Mouse (Mus musculus): ENCODE measurements around the gene Obp2a. TPM values are rescaled to one million over a fixed set of nuclear protein-coding genes. Genes with fewer than 3 reads are reported as not detected.
"Not testable (repeated sequence)": the region's sequence is repeated elsewhere in the genome, so short reads cannot be mapped to it uniquely, and the experiment has no call there.

Obp2a gene
- polyA plus RNA-seq, 1 experiment from 2014 or later, result not detected

- under 1% methylated on average over 78 of the region's 78 CpGs for WGBS
- Histone ChIP-seq H3K4me1 (replicated peaks; ENCODE audit: control insufficient read depth, insufficient read depth, low read length) (0 out of 2 replicates have a peak, but pooled peaks cover 5% of the 10 kb centered on the region), H3K36me3 (ENCODE audit: control insufficient read depth, insufficient read depth) (no peaks in the 10 kb centered on the region), H3K27me3 (replicated peaks; ENCODE audit: control insufficient read depth, insufficient read depth, low read length) (no peaks in the 10 kb centered on the region), H3K9me3 (ENCODE audit: control insufficient read depth) (no peaks in the 10 kb centered on the region), H3K4me2 (replicated peaks; ENCODE audit: low read depth) (peak within 1 kb of the TSS; percentile 91), H3K27ac (ENCODE audit: low read depth, low read length) (peak within 1 kb of the TSS; percentile 22; the same call in 1 of the 2 replicates), H3K4me3 (ENCODE audit: low read depth, low read length) (peak within 1 kb of the TSS; percentile 57), H3K9ac (ENCODE audit: low read depth, low read length) (peak within 1 kb of the TSS; percentile 52)
- TF ChIP-seq CTCF (IDR thresholded peaks at IDR 0.05; ENCODE audit: low read depth), result peak; percentile 86
- peak; percentile 81 for ATAC-seq
Measured at GRCm38 (mm10) chr2:25706643-25707481, 7.0 kb downstream of the Obp2a start, which contains the start of gene Bmyc. Gene Bmyc (plus strand): TSS chr2:25706739.

DNA sequence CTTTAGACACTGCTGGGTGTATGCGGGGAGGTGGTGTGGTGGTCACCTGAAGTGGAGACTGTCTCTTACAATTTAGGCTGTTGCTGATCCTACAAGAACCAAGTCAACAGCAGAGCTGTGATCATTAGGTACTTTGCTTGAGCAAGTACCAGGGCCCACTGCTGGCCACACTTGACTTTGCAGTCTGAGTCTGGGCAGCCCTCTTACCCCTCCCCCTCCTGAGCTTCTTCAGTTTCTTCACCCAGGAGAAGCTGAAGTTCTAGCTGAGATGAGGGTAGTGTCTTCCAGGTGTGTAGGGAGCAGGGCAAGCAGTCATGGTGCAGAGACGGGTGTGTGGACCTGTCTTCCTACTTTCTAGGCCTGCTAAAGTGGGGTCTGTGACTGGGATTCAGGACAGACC, 8.3 kb downstream of the Obp2a start:
- 66% methylated on average over 2 of the region's 2 CpGs for WGBS
- no peaks in the 10 kb centered on the region for H3K36me3 ChIP-seq (ENCODE audit: control insufficient read depth, insufficient read depth)
- H3K27ac ChIP-seq (ENCODE audit: low read depth, low read length), result no peak overlapping the region
- TF ChIP-seq CTCF (IDR thresholded peaks at IDR 0.05; ENCODE audit: low read depth), result peak; percentile 65
- no peak overlapping the region for H3K9ac ChIP-seq (ENCODE audit: low read depth, low read length)
- no peaks in the 10 kb centered on the region for H3K9me3 ChIP-seq (ENCODE audit: control insufficient read depth)
- H3K4me1 ChIP-seq (replicated peaks; ENCODE audit: control insufficient read depth, insufficient read depth, low read length), result 0 out of 2 replicates have a peak, but pooled peaks cover 5% of the 10 kb centered on the region
- no peak overlapping the region for H3K4me3 ChIP-seq (ENCODE audit: low read depth, low read length)
- H3K27me3 ChIP-seq (replicated peaks; ENCODE audit: control insufficient read depth, insufficient read depth, low read length), result no peaks in the 10 kb centered on the region
- H3K4me2 ChIP-seq (replicated peaks; ENCODE audit: low read depth), result no peak overlapping the region; the same call in 1 of the 2 replicates
- no peak for ATAC-seq

GRCm38 (mm10) chr2:25709056-25709455, 9.2 kb downstream of the Obp2a start:
- 95% methylated on average over 1 of the region's 1 CpGs for WGBS
- ATAC-seq; H3K27me3 ChIP-seq (replicated peaks; ENCODE audit: control insufficient read depth, insufficient read depth, low read length); H3K9ac ChIP-seq (ENCODE audit: low read depth, low read length); H3K4me1 ChIP-seq (replicated peaks; ENCODE audit: control insufficient read depth, insufficient read depth, low read length); H3K27ac ChIP-seq (ENCODE audit: low read depth, low read length); H3K9me3 ChIP-seq (ENCODE audit: control insufficient read depth); H3K4me2 ChIP-seq (replicated peaks; ENCODE audit: low read depth); H3K4me3 ChIP-seq (ENCODE audit: low read depth, low read length); H3K36me3 ChIP-seq (ENCODE audit: control insufficient read depth, insufficient read depth): not testable (repeated sequence)

DNA sequence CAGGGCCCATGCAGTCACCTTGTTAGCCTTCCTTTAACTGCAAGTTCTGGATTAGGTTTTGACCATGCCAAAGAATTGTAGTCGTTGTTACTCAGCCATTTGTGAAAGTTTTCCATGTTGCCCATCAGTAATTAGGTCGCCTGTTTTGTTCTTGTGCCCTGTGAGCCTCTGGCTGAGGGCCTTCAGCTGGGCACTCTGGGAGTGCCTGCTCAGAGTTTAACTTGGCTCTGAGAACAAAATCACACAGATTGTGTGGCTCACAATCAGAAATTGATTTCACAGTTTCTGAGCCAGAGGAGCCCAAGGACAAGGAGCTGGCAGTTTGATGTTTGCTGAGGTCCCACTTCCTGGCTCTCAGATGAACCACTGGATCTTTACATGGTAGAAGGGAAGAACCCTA, 9.9 kb downstream of the Obp2a start:
- H3K4me3 ChIP-seq (ENCODE audit: low read depth, low read length); ATAC-seq; H3K4me1 ChIP-seq (replicated peaks; ENCODE audit: control insufficient read depth, insufficient read depth, low read length); H3K4me2 ChIP-seq (replicated peaks; ENCODE audit: low read depth); H3K27me3 ChIP-seq (replicated peaks; ENCODE audit: control insufficient read depth, insufficient read depth, low read length); H3K27ac ChIP-seq (ENCODE audit: low read depth, low read length); H3K9ac ChIP-seq (ENCODE audit: low read depth, low read length); H3K9me3 ChIP-seq (ENCODE audit: control insufficient read depth); H3K36me3 ChIP-seq (ENCODE audit: control insufficient read depth, insufficient read depth): not testable (repeated sequence)
- 77% methylated on average over 2 of the region's 2 CpGs for WGBS

DNA sequence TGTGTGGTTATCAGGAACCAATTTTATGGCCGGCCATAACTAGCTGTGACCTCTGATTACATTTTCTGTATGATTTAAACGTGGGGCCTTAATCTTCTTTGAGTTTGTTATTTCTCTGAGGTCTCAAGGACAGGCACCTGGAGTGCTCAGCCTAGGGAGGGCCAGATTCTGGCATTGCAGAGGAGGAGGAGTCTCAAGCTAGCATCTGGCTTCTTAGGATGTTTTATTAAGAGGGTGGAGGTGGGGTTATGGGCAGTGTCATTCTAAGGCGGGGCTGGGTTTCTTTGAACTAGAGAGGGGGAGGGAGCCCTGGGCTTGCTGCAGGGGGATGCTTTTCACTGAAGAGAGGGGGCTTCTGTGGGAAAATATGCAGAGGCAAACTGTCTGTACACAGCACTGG, 11.8 kb downstream of the Obp2a start:
- H3K36me3 ChIP-seq (ENCODE audit: control insufficient read depth, insufficient read depth); ATAC-seq; H3K4me3 ChIP-seq (ENCODE audit: low read depth, low read length); H3K9me3 ChIP-seq (ENCODE audit: control insufficient read depth); H3K27ac ChIP-seq (ENCODE audit: low read depth, low read length); H3K4me2 ChIP-seq (replicated peaks; ENCODE audit: low read depth); H3K9ac ChIP-seq (ENCODE audit: low read depth, low read length); H3K27me3 ChIP-seq (replicated peaks; ENCODE audit: control insufficient read depth, insufficient read depth, low read length); H3K4me1 ChIP-seq (replicated peaks; ENCODE audit: control insufficient read depth, insufficient read depth, low read length): not testable (repeated sequence)
- 14% methylated on average over 3 of the region's 3 CpGs for WGBS

- H3K27me3 ChIP-seq (replicated peaks; ENCODE audit: control insufficient read depth, insufficient read depth, low read length), result no peaks in the 10 kb centered on the region
- no peak for ATAC-seq
- H3K4me2 ChIP-seq (replicated peaks; ENCODE audit: low read depth), result no peak overlapping the region
- H3K4me1 ChIP-seq (replicated peaks; ENCODE audit: control insufficient read depth, insufficient read depth, low read length), result no peaks in the 10 kb centered on the region
- H3K9ac ChIP-seq (ENCODE audit: low read depth, low read length), result no peak overlapping the region
- H3K27ac ChIP-seq (ENCODE audit: low read depth, low read length), result no peak overlapping the region
- H3K9me3 ChIP-seq (ENCODE audit: control insufficient read depth), result no peaks in the 10 kb centered on the region
- H3K4me3 ChIP-seq (ENCODE audit: low read depth, low read length), result no peak overlapping the region
- no peak for TF ChIP-seq CTCF (IDR thresholded peaks at IDR 0.05; ENCODE audit: low read depth)
- H3K36me3 ChIP-seq (ENCODE audit: control insufficient read depth, insufficient read depth), result no peaks in the 10 kb centered on the region
Measured at GRCm38 (mm10) chr2:25717222-25717621, 17.4 kb downstream of the Obp2a start.

Measured in intestine, postnatal 0 days (tissue).